Mouse (Mus musculus): ENCODE measurements around the gene Zfp750.

Zfp750 gene

DNA sequence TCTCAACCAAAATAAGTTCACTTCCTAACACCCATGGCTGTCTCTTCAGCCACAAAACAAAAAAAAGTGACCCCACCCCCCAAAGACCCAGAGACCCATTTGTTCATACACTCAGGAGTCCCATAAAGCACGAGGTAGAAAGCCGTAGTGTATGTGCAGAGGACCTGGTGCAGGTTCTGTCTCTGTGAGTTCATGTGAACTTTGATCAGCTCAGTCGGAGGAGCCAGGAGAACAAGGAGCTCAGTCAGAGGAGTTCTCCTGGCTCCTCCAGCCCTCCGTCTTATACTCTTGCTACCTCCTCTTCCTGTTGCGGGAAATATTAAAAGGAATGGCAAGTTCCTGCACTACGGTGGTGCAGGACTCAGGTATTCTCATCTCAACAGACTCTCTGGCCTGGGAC, 51.7 kb downstream of the Zfp750 start:
- DNase-seq = no peak
